Mouse (Mus musculus): Measurements from ENCODE around the gene Spg21. TPM values are rescaled to one million over a fixed set of nuclear protein-coding genes. Genes with fewer than 3 reads are reported as not detected.

The Spg21 gene
- polyA plus RNA-seq, 1 experiment from 2014 or later = 176 TPM

- no peak overlapping the region for H3K27ac ChIP-seq (replicated peaks; ENCODE audit: low read depth, low read length)
- 89% methylated on average over 3 of the region's 3 CpGs for WGBS
- no peak for ATAC-seq (ENCODE audit: low read depth)
These were observed 73.4 kb downstream of the Spg21 start for GRCm38 (mm10) chr9:65534111-65534510.

GRCm38 (mm10) chr9:65535191-65535722 lies 74.5 kb downstream of the Spg21 start:
- Histone ChIP-seq H3K27ac (replicated peaks; ENCODE audit: low read depth, low read length) (no peak overlapping the region), H3K36me3 (ENCODE audit: control insufficient read depth, insufficient read depth, low read length) (no peaks in the 10 kb centered on the region), H3K9ac (ENCODE audit: low read depth, low read length) (no peak overlapping the region), H3K27me3 (replicated peaks; ENCODE audit: control insufficient read depth, insufficient read depth, low read length) (no peaks in the 10 kb centered on the region), H3K4me1 (ENCODE audit: control insufficient read depth, insufficient read depth, low read length) (no peaks in the 10 kb centered on the region), H3K4me2 (ENCODE audit: low read depth, low read length) (no peak overlapping the region), H3K4me3 (ENCODE audit: low read depth, low read length) (no peak overlapping the region), H3K9me3 (ENCODE audit: control insufficient read depth, low read length) (no peaks in the 10 kb centered on the region)
- ATAC-seq (ENCODE audit: low read depth) (no peak), DNase-seq (ENCODE audit: low spot score) (no peak)
- 59% methylated on average over 3 of the region's 3 CpGs for WGBS

More at GRCm38 (mm10) chr9:65534111-65534510, 73.4 kb downstream of the Spg21 start:
- Histone ChIP-seq H3K4me1 (ENCODE audit: control insufficient read depth, insufficient read depth, low read length) (no peaks in the 10 kb centered on the region), H3K4me3 (ENCODE audit: low read depth, low read length) (no peak overlapping the region), H3K27me3 (replicated peaks; ENCODE audit: control insufficient read depth, insufficient read depth, low read length) (no peaks in the 10 kb centered on the region), H3K4me2 (ENCODE audit: low read depth, low read length) (no peak overlapping the region), H3K36me3 (ENCODE audit: control insufficient read depth, insufficient read depth, low read length) (no peaks in the 10 kb centered on the region), H3K9me3 (ENCODE audit: control insufficient read depth, low read length) (no peaks in the 10 kb centered on the region), H3K9ac (ENCODE audit: low read depth, low read length) (no peak overlapping the region)
- no peak for DNase-seq (ENCODE audit: low spot score)

DNA sequence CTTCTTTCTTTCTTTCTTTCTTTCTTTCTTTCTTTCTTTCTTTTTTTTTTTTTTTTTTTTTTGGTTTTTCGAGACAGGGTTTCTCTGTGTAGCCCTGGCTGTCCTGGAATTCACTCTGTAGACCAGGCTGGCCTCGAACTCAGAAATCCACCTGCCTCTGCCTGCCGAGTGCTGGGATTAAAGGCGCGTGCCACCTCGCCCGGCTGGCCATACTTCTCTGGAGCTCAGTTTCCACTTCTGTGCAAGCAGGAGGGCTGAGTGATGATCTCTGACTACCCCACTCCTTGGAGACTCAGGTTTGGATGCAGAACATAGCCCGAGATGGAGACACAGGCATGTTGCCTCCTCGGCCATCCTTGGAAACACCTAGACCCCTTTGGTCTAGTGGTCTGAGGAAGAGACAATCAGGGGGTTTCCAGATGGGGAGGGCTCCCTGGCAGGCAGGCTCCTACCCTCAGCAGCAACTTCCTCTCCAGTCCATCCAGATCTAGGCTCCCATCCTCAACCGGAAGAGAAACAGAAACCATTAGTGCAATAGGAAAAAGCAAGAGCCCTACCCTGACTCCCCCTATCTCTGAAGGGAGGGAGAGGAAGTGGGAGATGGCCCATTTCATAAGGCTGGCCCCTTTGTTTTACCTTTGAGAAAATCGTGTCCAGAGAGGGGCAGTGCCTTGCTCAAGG lies 75.2 kb downstream of the Spg21 start:
- Histone ChIP-seq H3K9me3 (ENCODE audit: control insufficient read depth, low read length) (no peaks in the 10 kb centered on the region), H3K9ac (ENCODE audit: low read depth, low read length) (no peak overlapping the region), H3K4me2 (ENCODE audit: low read depth, low read length) (no peak overlapping the region), H3K4me1 (ENCODE audit: control insufficient read depth, insufficient read depth, low read length) (no peaks in the 10 kb centered on the region), H3K4me3 (ENCODE audit: low read depth, low read length) (no peak overlapping the region), H3K27ac (replicated peaks; ENCODE audit: low read depth, low read length) (no peak overlapping the region), H3K27me3 (replicated peaks; ENCODE audit: control insufficient read depth, insufficient read depth, low read length) (no peaks in the 10 kb centered on the region), H3K36me3 (ENCODE audit: control insufficient read depth, insufficient read depth, low read length) (no peaks in the 10 kb centered on the region)
- 83% methylated on average over 10 of the region's 11 CpGs for WGBS
- no peak for DNase-seq (ENCODE audit: low spot score)
- ATAC-seq (ENCODE audit: low read depth) = no peak

- DNase-seq (ENCODE audit: low spot score) (no peak), ATAC-seq (ENCODE audit: low read depth) (no peak)
- no peak overlapping the region for H3K4me2 ChIP-seq (ENCODE audit: low read depth, low read length)
- no peaks in the 10 kb centered on the region for H3K27me3 ChIP-seq (replicated peaks; ENCODE audit: control insufficient read depth, insufficient read depth, low read length)
- no peak overlapping the region for H3K27ac ChIP-seq (replicated peaks; ENCODE audit: low read depth, low read length)
- H3K4me3 ChIP-seq (ENCODE audit: low read depth, low read length) = no peak overlapping the region
- WGBS = 67% methylated on average over 4 of the region's 4 CpGs
- no peak overlapping the region for H3K9ac ChIP-seq (ENCODE audit: low read depth, low read length)
- no peaks in the 10 kb centered on the region for H3K9me3 ChIP-seq (ENCODE audit: control insufficient read depth, low read length)
- H3K36me3 ChIP-seq (ENCODE audit: control insufficient read depth, insufficient read depth, low read length) = no peaks in the 10 kb centered on the region
- H3K4me1 ChIP-seq (ENCODE audit: control insufficient read depth, insufficient read depth, low read length) = peaks cover 3% of the 10 kb centered on the region
These were observed 75.7 kb downstream of the Spg21 start for GRCm38 (mm10) chr9:65536491-65536890.

Other genes starting within 250 kb of the Spg21 start
- gene Cilp, start 195.8 kb upstream of the Spg21 start, polyA plus RNA-seq (2014; fragmentation: Nextera tagmentation; extraction: Ambion mirVana) = 9.7 and 10.7 TPM in 2 replicates
- 55.8 and 56.3 TPM in 2 replicates for gene Clpx, start 166.7 kb upstream of the Spg21 start, polyA plus RNA-seq (2014; fragmentation: Nextera tagmentation; extraction: Ambion mirVana)
- 11.5 and 11.9 TPM in 2 replicates for gene Pdcd7, start 114.8 kb upstream of the Spg21 start, polyA plus RNA-seq (2014; fragmentation: Nextera tagmentation; extraction: Ambion mirVana)
- 0.72 TPM in 1 of 2 replicates, not detected in the other for gene Ubap1l, start 99.9 kb upstream of the Spg21 start, polyA plus RNA-seq (2014; fragmentation: Nextera tagmentation; extraction: Ambion mirVana)
- gene Kbtbd13, start 69.3 kb upstream of the Spg21 start, polyA plus RNA-seq (2014; fragmentation: Nextera tagmentation; extraction: Ambion mirVana) = 1.8 and 2.1 TPM in 2 replicates
- 9.6 and 10.9 TPM in 2 replicates for gene Rasl12, start 62.4 kb upstream of the Spg21 start, polyA plus RNA-seq (2014; fragmentation: Nextera tagmentation; extraction: Ambion mirVana)
- gene Slc51b, start 38.0 kb upstream of the Spg21 start, polyA plus RNA-seq (2014; fragmentation: Nextera tagmentation; extraction: Ambion mirVana) = not detected in 2 replicates
- 14.6 and 17.9 TPM in 2 replicates for gene Mtfmt, start 25.2 kb upstream of the Spg21 start, polyA plus RNA-seq (2014; fragmentation: Nextera tagmentation; extraction: Ambion mirVana)
- gene Ankdd1a, start 59.2 kb downstream of the Spg21 start, polyA plus RNA-seq (2014; fragmentation: Nextera tagmentation; extraction: Ambion mirVana) = not detected in 2 replicates
- 12.9 and 14.3 TPM in 2 replicates for gene Plekho2, start 119.1 kb downstream of the Spg21 start, polyA plus RNA-seq (2014; fragmentation: Nextera tagmentation; extraction: Ambion mirVana)
- gene Pif1, start 126.2 kb downstream of the Spg21 start, polyA plus RNA-seq (2014; fragmentation: Nextera tagmentation; extraction: Ambion mirVana) = 5.9 and 7.2 TPM in 2 replicates
- 13.6 and 13.8 TPM in 2 replicates for gene Rbpms2, start 168.7 kb downstream of the Spg21 start, polyA plus RNA-seq (2014; fragmentation: Nextera tagmentation; extraction: Ambion mirVana)
- 203 and 214 TPM in 2 replicates for gene Oaz2, start 207.1 kb downstream of the Spg21 start, polyA plus RNA-seq (2014; fragmentation: Nextera tagmentation; extraction: Ambion mirVana)

All from embryonic facial prominence, embryonic 14.5 days (tissue).